Mouse (Mus musculus): ENCODE measurements around the gene Ube2q1. TPM values are rescaled to one million over a fixed set of nuclear protein-coding genes. Genes with fewer than 3 reads are reported as not detected.

The Ube2q1 gene
- total and polyA plus RNA-seq, 3 experiments, result 35.0 to 67.5 (median 66.6) TPM

GRCm38 (mm10) chr3:89821096-89821513 is 47.7 kb downstream of the Ube2q1 start:
- no peak for DNase-seq

GRCm38 (mm10) chr3:89821548-89822480 is 48.4 kb downstream of the Ube2q1 start:
- DNase-seq, result no peak

- DNase-seq, result no peak
Measured at GRCm38 (mm10) chr3:89823594-89823993, 50.2 kb downstream of the Ube2q1 start.

GRCm38 (mm10) chr3:89826295-89826694 is 52.9 kb downstream of the Ube2q1 start:
- DNase-seq, result no peak

- peak; percentile 43 for DNase-seq
Measured at GRCm38 (mm10) chr3:89830815-89831591, 57.6 kb downstream of the Ube2q1 start, which contains the start of gene She. Gene She, plus strand, starts transcription at chr3:89831370.

Other genes starting within 250 kb of the Ube2q1 start
- gene Adar, start 58.6 kb upstream of the Ube2q1 start, total RNA-seq (2021), result 10 to 100 TPM; 27.0 to 29.8 TPM
- 21.2 and 22.3 TPM in 2 replicates for gene Adar, start 58.6 kb upstream of the Ube2q1 start, polyA plus RNA-seq (2012; rRNA removed)
- 1 to 10 TPM; 3.7 to 4.5 TPM for gene Chrnb2, start 9.0 kb upstream of the Ube2q1 start, total RNA-seq (2021)
- 3.6 and 3.9 TPM in 2 replicates for gene Chrnb2, start 9.0 kb upstream of the Ube2q1 start, polyA plus RNA-seq (2012; rRNA removed)
- 10 to 100 TPM in 1 of 2 experiments, 1 to 10 TPM in 1; 5.8 to 11.3 TPM for gene She, start 57.8 kb downstream of the Ube2q1 start, total RNA-seq (2021)
- 2.8 and 4.0 TPM in 2 replicates for gene She, start 57.8 kb downstream of the Ube2q1 start, polyA plus RNA-seq (2012; rRNA removed)
- gene Il6ra, start 139.6 kb downstream of the Ube2q1 start, total RNA-seq (2021), result 10 to 100 TPM in 1 of 2 experiments, 1 to 10 TPM in 1; 7.9 to 11.5 TPM
- 5.2 and 5.3 TPM in 2 replicates for gene Il6ra, start 139.6 kb downstream of the Ube2q1 start, polyA plus RNA-seq (2012; rRNA removed)
- 10 to 100 TPM; 31.9 to 40.1 TPM for gene Atp8b2, start 189.9 kb downstream of the Ube2q1 start, total RNA-seq (2021)
- gene Atp8b2, start 189.9 kb downstream of the Ube2q1 start, polyA plus RNA-seq (2012; rRNA removed), result 32.5 and 51.2 TPM in 2 replicates
- gene Hax1, start 225.2 kb downstream of the Ube2q1 start, total RNA-seq (2021), result 100 to 1,000 TPM; 160 to 164 TPM
- gene Hax1, start 225.2 kb downstream of the Ube2q1 start, polyA plus RNA-seq (2012; rRNA removed), result 42.8 and 63.1 TPM in 2 replicates

All from adrenal gland, adult 2 months (tissue).